Mouse (Mus musculus): ENCODE data around the gene Gprc5c. TPM values are rescaled to one million over a fixed set of nuclear protein-coding genes. Genes with fewer than 3 reads are reported as not detected.

Gprc5c gene
- polyA plus RNA-seq, 2 experiments = 34.1 to 35.5 TPM

- Histone ChIP-seq H3K9ac (ENCODE audit: low read depth, low read length, severe bottlenecking) (peak overlapping the region; percentile 26; the same call in 1 of the 2 replicates), H3K4me3 (replicated peaks; ENCODE audit: low read length) (no peak overlapping the region), H3K4me1 (ENCODE audit: control insufficient read depth, insufficient read depth, low read length) (peaks cover 14% of the 10 kb centered on the region), H3K27me3 (ENCODE audit: control insufficient read depth, insufficient read depth, low read length) (no peaks in the 10 kb centered on the region), H3K27ac (replicated peaks; ENCODE audit: low read depth, low read length) (peak overlapping the region; percentile 79), H3K4me2 (replicated peaks; ENCODE audit: low read depth, low read length, severe bottlenecking) (peak overlapping the region; percentile 31; the same call in 1 of the 2 replicates), H3K9me3 (ENCODE audit: control insufficient read depth, low read length) (no peaks in the 10 kb centered on the region), H3K36me3 (ENCODE audit: control insufficient read depth, insufficient read depth, low read length) (no peaks in the 10 kb centered on the region)
- WGBS = 6% methylated on average over 8 of the region's 8 CpGs
- DNase-seq (ENCODE audit: low spot score) (peak; percentile 69), ATAC-seq (ENCODE audit: low FRiP score, low read depth) (peak; percentile 91)
- no peak for TF ChIP-seq POLR2A (IDR thresholded peaks at IDR 0.05; ENCODE audit: borderline replicate concordance, extremely low read depth, insufficient read depth, insufficient read length)
Observed at GRCm38 (mm10) chr11:114843818-114844463, 7.0 kb upstream of the Gprc5c start.

- TF ChIP-seq POLR2A (IDR thresholded peaks at IDR 0.05; ENCODE audit: borderline replicate concordance, extremely low read depth, insufficient read depth, insufficient read length) = no peak
- Histone ChIP-seq H3K4me2 (replicated peaks; ENCODE audit: low read depth, low read length, severe bottlenecking) (peak overlapping the region; percentile 31; the same call in 1 of the 2 replicates), H3K9ac (ENCODE audit: low read depth, low read length, severe bottlenecking) (peak overlapping the region; percentile 26; the same call in 1 of the 2 replicates), H3K27me3 (ENCODE audit: control insufficient read depth, insufficient read depth, low read length) (no peaks in the 10 kb centered on the region), H3K27ac (replicated peaks; ENCODE audit: low read depth, low read length) (peak overlapping the region; percentile 79), H3K9me3 (ENCODE audit: control insufficient read depth, low read length) (no peaks in the 10 kb centered on the region), H3K4me3 (replicated peaks; ENCODE audit: low read length) (no peak overlapping the region), H3K4me1 (ENCODE audit: control insufficient read depth, insufficient read depth, low read length) (peaks cover 17% of the 10 kb centered on the region), H3K36me3 (ENCODE audit: control insufficient read depth, insufficient read depth, low read length) (no peaks in the 10 kb centered on the region)
- no peak for DNase-seq (ENCODE audit: low spot score)
- WGBS = 62% methylated on average over 7 of the region's 7 CpGs
- ATAC-seq (ENCODE audit: low FRiP score, low read depth) = peak; percentile 57
Observed at GRCm38 (mm10) chr11:114844464-114845220, 6.3 kb upstream of the Gprc5c start.

GRCm38 (mm10) chr11:114846336-114846735 lies 4.6 kb upstream of the Gprc5c start:
- no peak overlapping the region for H3K4me3 ChIP-seq (replicated peaks; ENCODE audit: low read length)
- no peak overlapping the region for H3K27ac ChIP-seq (replicated peaks; ENCODE audit: low read depth, low read length)
- no peaks in the 10 kb centered on the region for H3K36me3 ChIP-seq (ENCODE audit: control insufficient read depth, insufficient read depth, low read length)
- WGBS = 72% methylated on average over 4 of the region's 4 CpGs
- ATAC-seq (ENCODE audit: low FRiP score, low read depth) = no peak
- TF ChIP-seq POLR2A (IDR thresholded peaks at IDR 0.05; ENCODE audit: borderline replicate concordance, extremely low read depth, insufficient read depth, insufficient read length) = no peak
- no peak overlapping the region for H3K9ac ChIP-seq (ENCODE audit: low read depth, low read length, severe bottlenecking)
- DNase-seq (ENCODE audit: low spot score) = no peak
- peaks cover 23% of the 10 kb centered on the region for H3K4me1 ChIP-seq (ENCODE audit: control insufficient read depth, insufficient read depth, low read length)
- H3K4me2 ChIP-seq (replicated peaks; ENCODE audit: low read depth, low read length, severe bottlenecking) = no peak overlapping the region
- no peaks in the 10 kb centered on the region for H3K27me3 ChIP-seq (ENCODE audit: control insufficient read depth, insufficient read depth, low read length)
- H3K9me3 ChIP-seq (ENCODE audit: control insufficient read depth, low read length) = no peaks in the 10 kb centered on the region

GRCm38 (mm10) chr11:114847008-114847407 lies 3.9 kb upstream of the Gprc5c start:
- Histone ChIP-seq H3K36me3 (ENCODE audit: control insufficient read depth, insufficient read depth, low read length) (no peaks in the 10 kb centered on the region), H3K9ac (ENCODE audit: low read depth, low read length, severe bottlenecking) (no peak overlapping the region), H3K27me3 (ENCODE audit: control insufficient read depth, insufficient read depth, low read length) (no peaks in the 10 kb centered on the region), H3K4me3 (replicated peaks; ENCODE audit: low read length) (no peak overlapping the region), H3K4me1 (ENCODE audit: control insufficient read depth, insufficient read depth, low read length) (peaks cover 23% of the 10 kb centered on the region), H3K9me3 (ENCODE audit: control insufficient read depth, low read length) (no peaks in the 10 kb centered on the region), H3K4me2 (replicated peaks; ENCODE audit: low read depth, low read length, severe bottlenecking) (no peak overlapping the region), H3K27ac (replicated peaks; ENCODE audit: low read depth, low read length) (no peak overlapping the region)
- no peak for TF ChIP-seq POLR2A (IDR thresholded peaks at IDR 0.05; ENCODE audit: borderline replicate concordance, extremely low read depth, insufficient read depth, insufficient read length)
- no peak for DNase-seq (ENCODE audit: low spot score)
- 67% methylated on average over 5 of the region's 5 CpGs for WGBS
- ATAC-seq (ENCODE audit: low FRiP score, low read depth) = no peak

GRCm38 (mm10) chr11:114849572-114849971 lies 1.4 kb upstream of the Gprc5c start:
- H3K4me3 ChIP-seq (replicated peaks; ENCODE audit: low read length) = no peak overlapping the region
- H3K4me2 ChIP-seq (replicated peaks; ENCODE audit: low read depth, low read length, severe bottlenecking) = no peak overlapping the region
- H3K36me3 ChIP-seq (ENCODE audit: control insufficient read depth, insufficient read depth, low read length) = no peaks in the 10 kb centered on the region
- WGBS = 8% methylated on average over 2 of the region's 2 CpGs
- no peaks in the 10 kb centered on the region for H3K27me3 ChIP-seq (ENCODE audit: control insufficient read depth, insufficient read depth, low read length)
- H3K9ac ChIP-seq (ENCODE audit: low read depth, low read length, severe bottlenecking) = 0 out of 2 replicates have a peak overlapping the region, but pooled peaks have one; percentile 87
- DNase-seq (ENCODE audit: low spot score) (no peak), ATAC-seq (ENCODE audit: low FRiP score, low read depth) (no peak)
- no peaks in the 10 kb centered on the region for H3K9me3 ChIP-seq (ENCODE audit: control insufficient read depth, low read length)
- no peak for TF ChIP-seq POLR2A (IDR thresholded peaks at IDR 0.05; ENCODE audit: borderline replicate concordance, extremely low read depth, insufficient read depth, insufficient read length)
- no peak overlapping the region for H3K27ac ChIP-seq (replicated peaks; ENCODE audit: low read depth, low read length)
- peaks cover 21% of the 10 kb centered on the region for H3K4me1 ChIP-seq (ENCODE audit: control insufficient read depth, insufficient read depth, low read length)
